Mouse (Mus musculus) brain, embryonic 14.5 days (tissue): ENCODE results near the gene Mbtd1. TPM values are rescaled to one million over a fixed set of nuclear protein-coding genes. Genes with fewer than 3 reads are reported as not detected.

ENCODE experiments used
- DNase-seq: peaks from one replicate; pipeline ENCODE4 v3.0.0-alpha.2; 2011; ENCODE audit warnings: low read depth
- CTCF ChIP-seq: fragments of 200-500 bp; IDR thresholded peaks from 2 replicates; pipeline ENCODE4 v1.5.1; 2012; ENCODE audit warnings: inconsistent platforms, mild to moderate bottlenecking, moderate library complexity, borderline replicate concordance; ENCODE audit not compliant: insufficient read depth, insufficient read length; ENCODE audit errors: extremely low read depth
- POLR2A ChIP-seq: fragments of 200-500 bp; IDR thresholded peaks from 2 replicates; pipeline ENCODE4 v1.6.1; 2012; ENCODE audit warnings: mild to moderate bottlenecking, inconsistent platforms, borderline replicate concordance; ENCODE audit not compliant: poor library complexity, insufficient read depth, insufficient read length, severe bottlenecking; ENCODE audit errors: extremely low read depth
- polyA plus RNA-seq: library from polyadenylated mRNA; depleted of rRNA; stranded (reverse); fragments of >200 nt; gene quantifications from 2 replicates; pipeline ENCODE4 v1.2.3, GENCODE M21; 2012; rRNA removed

Mbtd1 gene
- polyA plus RNA-seq: 46.0 and 51.4 TPM in 2 replicates

DNA sequence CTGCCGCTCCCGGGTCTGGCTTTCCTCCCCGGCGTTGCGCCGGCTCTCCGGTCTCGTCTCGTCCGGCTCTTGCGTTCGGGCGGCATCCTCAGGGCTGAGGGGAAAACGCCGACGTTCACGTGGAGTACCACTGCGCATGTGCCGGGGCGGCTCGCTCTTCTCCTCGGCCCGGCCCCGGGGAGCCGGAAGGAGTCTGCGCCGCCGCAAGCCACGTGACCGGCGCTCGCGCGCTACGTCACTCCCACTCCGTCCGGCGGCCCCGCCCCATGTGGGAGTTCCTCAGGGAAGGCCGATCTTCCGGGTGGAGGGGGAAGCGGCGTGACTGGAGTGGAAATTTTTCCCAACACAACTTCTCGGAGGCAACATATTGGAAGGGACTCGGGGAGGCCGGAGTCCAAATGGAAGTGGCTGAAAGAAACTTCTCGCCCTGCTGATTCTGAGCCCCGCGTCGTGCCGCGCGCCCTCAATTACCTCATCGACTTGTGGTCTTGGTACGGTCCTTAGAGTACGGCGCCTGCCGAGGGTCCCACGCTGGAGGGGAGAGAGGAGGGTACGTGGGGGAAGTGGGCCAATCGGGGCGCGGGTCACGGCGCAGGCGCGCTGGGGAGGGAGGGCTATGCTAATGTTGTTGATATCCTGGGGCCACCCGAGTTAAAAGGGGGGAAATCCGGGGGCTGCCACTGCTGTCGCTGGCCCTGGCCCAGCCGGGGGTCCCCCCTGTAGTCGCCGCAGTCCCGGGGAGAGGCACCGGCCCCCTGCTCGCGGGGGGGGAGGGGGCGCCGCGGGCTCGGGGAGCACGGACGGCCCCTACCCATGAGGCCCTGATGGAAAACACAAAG lies at the start of gene Mbtd1, which contains the start of gene Utp18:
Mbtd1 (plus strand) TSS at position 281 of the 839 bp plus-strand sequence.
Utp18 (minus strand) TSS at position 195 of the 839 bp plus-strand sequence.
- TF ChIP-seq CTCF: no peak
- peak; percentile 49; the same call in 1 of the 2 replicates for TF ChIP-seq POLR2A
- peak; percentile 99 for DNase-seq

DNA sequence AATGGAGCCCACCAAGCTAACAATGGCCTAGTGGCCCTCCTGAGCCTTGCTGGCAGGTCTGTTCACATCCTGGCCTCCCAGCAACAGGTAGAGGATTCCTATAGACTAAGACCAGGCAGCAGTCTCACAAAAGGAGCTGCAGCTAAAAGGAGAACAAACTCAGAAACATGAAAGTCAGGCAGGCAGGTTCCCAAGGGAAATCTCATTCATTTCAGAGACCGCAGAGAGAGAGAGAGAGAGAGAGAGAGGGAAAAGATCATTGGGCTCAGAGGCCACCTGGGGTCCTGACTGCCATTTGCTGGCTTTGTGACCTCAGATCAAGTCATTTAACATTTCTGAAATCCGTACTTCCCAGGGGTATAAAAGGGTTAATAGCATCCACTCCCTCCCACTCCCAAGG lies 38.3 kb upstream of the Mbtd1 start:
- DNase-seq: peak; percentile 25
- no peak for TF ChIP-seq CTCF
- no peak for TF ChIP-seq POLR2A

DNA sequence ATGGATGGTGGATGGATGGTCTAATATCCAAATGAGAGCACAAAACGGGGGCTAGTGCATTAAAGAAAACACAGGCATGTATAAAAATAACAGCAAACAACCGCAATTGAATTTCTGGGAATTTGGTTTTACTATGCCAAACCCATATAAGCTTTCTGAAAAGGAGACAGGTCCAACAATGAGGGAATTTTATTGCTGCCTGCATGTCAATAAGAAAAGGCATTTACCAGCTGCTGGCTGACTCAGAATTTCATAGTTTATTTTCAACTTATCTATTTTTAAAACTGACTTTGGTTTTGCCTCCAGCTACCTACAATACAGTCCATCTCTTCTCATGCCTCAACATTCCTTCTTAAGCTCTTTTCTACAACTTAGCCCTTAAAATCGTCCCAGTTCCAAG lies 33.1 kb upstream of the Mbtd1 start:
- no peak for DNase-seq
- no peak for TF ChIP-seq CTCF
- TF ChIP-seq POLR2A: no peak

DNA sequence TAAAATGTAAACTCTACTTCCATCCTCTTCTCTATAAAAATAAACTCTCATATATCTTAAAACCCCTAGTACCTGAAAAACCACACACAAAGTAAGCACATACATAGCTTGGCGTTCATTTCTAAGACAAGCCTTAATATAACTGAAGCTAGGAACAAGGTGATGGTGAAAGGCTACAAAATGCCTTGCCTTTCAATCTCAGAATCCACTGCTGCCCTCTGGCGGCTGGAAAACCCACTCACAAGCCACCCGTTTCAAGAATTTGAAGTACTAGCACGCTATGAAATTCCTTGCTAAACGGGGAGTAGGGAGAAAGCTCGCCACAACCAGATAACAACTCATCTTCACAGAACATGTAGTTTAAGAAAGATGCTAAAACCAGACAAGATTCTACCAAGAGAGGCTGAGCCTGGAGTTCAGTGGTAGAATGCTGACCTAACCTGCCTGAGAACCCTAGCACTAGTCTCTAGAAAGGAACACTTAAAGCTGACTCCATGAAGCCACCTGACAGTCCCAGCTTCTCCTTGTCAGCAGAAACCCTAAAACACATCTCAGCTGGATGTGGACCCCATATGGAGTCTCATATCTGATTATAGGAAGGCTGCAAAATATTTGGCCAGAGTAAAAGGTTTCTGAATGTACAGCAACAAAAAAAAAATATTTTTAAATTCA lies 29.2 kb upstream of the Mbtd1 start:
- DNase-seq: peak; percentile 93
- TF ChIP-seq POLR2A: no peak
- TF ChIP-seq CTCF: peak; percentile 89

DNA sequence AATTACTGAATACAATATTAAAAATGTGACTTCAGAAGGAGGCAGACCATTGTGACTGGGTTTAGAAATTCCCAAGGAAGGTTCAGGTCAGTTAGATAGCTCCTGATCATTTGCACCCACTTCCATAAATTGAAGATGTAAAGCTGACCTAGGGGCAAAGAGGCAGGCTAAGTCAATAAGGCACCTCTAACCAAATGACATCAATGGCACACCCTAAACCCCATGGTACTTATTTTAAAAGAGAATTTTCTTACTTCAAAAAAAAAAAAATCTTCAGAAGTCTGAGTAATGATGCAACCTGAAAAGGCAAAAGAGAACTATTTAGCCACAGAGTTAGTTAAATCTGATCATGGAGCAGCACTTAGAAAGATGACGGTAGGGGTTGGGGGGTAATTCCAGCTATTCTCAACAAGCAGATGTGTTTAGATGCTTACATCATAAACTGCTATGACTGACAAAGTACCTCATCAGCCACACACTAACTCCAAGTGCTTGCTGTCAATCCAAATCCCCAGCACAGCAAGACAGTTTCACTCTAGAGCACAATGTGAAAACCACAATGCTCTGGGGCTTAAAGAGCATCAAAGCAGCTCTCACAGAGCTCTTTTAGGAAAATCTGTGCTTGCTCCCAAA lies 25.0 kb upstream of the Mbtd1 start:
- DNase-seq: peak; percentile 8
- no peak for TF ChIP-seq CTCF
- TF ChIP-seq POLR2A: no peak

DNA sequence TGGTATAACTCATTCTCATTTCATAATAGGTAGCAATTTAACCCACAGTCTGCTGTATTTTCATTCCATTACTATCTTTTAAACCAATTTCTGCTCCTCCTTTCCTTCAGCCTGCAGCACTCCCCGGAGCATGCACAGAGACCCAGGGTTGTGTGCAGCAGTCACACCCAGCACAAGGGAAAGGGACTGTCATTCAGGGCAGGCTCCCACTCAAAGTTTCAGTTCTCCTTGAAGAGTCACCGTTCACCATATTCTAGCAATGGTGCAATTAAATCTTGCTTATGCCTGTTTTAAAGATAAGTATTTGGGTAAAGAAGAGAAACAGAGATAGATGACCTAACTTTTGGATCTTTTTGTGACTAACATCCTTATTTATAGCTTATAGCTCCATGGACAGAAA lies 24.5 kb upstream of the Mbtd1 start:
- TF ChIP-seq POLR2A: no peak
- no peak for TF ChIP-seq CTCF
- DNase-seq: no peak

DNA sequence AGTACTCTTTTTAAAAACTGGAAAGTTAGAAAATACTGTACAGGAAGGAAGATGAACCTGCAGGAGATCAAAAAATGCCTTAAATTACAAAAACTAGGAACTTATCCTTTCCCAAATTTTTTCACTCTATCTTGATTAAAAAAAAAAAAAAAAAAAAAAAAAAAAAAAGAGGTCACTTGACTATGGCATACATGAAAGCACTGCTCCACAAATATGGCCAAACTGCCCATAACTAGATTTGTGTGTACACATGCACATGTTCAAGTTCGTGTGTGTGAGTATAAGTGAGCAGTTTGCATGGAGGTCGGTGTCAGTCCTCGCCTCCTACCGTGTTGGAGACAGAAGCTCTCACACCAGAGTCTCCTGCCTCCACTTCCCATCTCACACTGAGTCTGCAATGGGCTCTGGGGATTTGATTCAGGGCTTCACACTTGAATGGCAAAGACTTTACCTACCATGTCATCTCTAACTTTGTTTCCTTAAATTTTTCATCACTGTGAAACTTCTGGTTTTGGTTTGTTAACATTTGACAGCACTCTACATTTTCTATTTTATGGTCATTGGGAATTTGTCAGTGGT lies 23.5 kb upstream of the Mbtd1 start:
- DNase-seq: no peak
- TF ChIP-seq CTCF: no peak
- TF ChIP-seq POLR2A: no peak

DNA sequence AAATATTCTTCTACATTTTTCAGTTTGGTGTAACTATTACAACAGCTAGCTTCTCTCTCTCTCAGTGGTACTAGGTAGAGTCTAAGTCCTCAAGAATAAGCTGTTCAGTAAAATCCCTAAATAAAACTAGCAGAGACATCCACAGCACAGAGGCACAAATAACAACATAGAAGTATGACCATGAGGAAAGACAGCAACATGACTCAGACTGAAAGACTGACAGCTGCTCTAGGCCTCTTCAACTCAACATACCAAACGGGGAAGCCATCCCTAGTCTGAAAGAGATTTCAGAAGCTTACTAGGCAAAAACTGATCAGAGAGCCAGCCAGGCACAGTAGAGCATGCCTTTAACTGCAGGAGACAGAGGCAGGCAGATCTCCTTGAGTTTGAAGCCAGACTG lies 23.0 kb upstream of the Mbtd1 start:
- TF ChIP-seq POLR2A: no peak
- no peak for TF ChIP-seq CTCF
- no peak for DNase-seq

DNA sequence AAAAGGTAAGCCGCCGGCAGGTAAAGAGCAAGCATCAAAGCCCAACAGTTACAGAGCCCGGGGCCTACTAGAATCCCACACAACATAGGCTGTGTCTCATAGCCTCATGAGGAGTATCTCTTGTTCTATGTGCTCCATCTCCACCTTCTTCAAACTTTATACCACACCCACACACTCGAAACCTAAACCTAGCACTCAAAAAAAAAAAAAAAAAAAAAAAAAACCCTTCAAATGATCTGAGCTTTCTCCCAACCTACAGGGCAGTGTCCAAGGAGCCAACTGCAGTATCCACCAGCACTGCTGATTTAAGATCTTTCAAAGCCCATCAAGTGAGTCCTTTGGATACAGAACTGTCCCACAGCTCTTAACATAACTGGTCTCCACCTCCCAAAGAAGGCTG lies 1.6 kb upstream of the Mbtd1 start:
- DNase-seq: no peak
- TF ChIP-seq CTCF: no peak
- TF ChIP-seq POLR2A: no peak

DNA sequence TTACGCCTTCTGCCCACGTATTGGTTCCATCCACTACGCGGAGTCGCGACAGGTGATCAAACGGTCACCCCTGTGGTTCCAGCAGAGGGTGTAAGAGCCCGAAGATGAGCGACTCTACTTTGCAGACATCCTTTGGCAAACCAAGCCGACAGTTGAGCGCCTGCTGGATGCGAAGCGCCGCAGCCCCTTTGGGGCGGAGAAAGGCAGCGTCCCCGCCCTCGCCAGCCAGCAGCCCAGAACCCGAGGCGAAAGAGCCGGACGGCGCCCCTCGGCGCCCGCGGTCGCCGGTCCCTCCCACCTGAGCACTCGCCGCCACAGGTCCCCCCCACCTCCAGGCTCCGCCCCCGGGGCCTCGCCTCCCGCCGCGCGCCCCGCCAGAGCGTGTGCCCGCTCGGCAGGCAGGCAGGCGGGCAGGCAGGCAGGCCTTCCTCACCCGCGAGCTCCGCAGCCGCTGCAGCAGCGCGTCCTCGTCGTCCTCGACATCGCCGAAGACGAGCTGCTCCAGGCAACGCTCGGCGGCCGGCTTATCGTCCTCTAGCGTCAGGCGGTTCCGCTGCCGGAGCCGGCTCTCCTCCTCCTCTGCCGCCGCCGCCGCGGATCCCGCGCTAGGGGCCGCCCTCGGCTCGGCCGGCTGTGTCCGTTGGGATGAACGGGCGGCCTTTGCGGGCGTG lies 616 bp upstream of the Mbtd1 start:
- TF ChIP-seq POLR2A (peak; percentile 55; the same call in 1 of the 2 replicates), CTCF (peak; percentile 7; the same call in 1 of the 2 replicates)
- DNase-seq: peak; percentile 77
